Mouse (Mus musculus) skeletal muscle tissue, adult 2 months (tissue): ENCODE results near the gene Prkar2b.

Experiments
- DNase-seq: peaks from one replicate; pipeline ENCODE4 v3.0.0-alpha.2; 2012; ENCODE audit warnings: low read depth, low spot score

Gene Prkar2b

GRCm38 (mm10) chr12:32061090-32061930, at the start of gene Prkar2b:
Gene Prkar2b (minus strand): TSS chr12:32061296.
- DNase-seq = peak; percentile 57

GRCm38 (mm10) chr12:32109201-32109600, 48.1 kb upstream of the Prkar2b start:
- no peak for DNase-seq

DNA sequence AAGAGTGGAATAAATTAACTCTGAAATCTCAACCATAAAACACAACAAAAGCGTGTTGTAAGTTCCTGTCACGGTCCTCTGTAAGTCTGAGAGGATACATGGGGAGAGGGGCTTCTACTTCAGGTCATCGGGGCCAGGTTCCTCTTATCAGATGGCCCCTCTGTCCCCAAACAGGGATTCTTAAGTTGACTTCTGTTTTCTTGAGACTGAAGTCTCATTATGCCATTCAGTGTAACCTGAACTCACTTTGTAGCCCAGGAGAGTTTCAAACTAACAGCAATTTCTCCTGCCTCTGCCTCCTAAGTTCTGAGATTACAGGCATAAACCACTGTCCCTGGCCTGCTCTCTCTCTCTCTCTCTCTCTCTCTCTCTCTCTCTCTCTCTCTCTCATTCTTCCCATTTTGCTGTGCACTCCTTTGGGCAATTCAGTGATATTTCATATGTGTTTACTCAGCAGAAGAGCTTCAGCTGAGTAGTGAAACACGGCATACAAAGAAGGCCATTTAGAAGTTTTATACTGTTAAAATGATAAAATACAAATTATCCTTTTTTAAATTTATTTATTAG, 43.9 kb upstream of the Prkar2b start:
- DNase-seq = no peak

GRCm38 (mm10) chr12:32104451-32104862, 43.4 kb upstream of the Prkar2b start:
- DNase-seq = peak; percentile 49

DNA sequence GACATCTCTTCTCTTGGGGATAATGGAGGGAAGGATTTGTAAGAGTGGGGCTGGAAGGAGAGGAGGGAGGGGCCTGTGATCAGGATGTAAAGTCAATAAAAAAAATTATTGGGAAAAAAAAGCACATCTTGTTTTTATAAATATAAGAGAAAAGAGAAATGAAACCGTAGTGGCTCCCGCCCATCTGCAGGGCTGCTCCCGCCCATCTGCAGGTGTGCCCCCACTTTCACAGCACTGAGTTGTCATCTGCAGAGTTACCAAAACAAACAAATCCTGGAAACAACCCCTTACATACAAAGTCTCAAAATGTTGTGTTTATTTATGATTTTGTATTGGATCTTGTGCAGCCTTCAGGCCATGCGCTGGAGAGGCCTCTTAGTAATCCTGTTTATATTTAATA, 40.2 kb upstream of the Prkar2b start:
- DNase-seq = no peak

DNA sequence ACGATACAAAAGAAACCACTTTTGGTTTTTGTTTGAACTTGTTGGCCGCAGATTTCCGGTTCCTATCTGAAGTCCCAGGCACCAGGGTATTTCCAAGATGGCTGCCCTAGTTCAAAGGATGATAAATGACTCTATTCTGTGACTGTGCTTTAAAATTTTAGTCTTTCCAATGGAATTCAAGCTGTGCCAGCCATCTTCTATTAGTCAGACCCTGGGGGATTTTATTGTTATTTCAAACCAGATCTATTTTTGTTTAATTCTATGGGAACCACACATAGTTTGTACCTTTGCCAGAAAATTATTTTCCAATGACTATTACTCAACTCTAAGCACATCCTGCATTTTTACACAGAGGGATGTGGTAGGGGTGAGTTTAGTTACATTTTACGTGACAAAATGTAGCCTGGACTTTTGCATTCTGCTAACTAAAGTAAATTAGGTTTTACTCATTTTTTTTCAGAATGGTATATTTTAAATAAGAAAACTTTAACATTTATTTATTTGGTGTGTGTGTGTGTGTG, 38.6 kb upstream of the Prkar2b start:
- no peak for DNase-seq

DNA sequence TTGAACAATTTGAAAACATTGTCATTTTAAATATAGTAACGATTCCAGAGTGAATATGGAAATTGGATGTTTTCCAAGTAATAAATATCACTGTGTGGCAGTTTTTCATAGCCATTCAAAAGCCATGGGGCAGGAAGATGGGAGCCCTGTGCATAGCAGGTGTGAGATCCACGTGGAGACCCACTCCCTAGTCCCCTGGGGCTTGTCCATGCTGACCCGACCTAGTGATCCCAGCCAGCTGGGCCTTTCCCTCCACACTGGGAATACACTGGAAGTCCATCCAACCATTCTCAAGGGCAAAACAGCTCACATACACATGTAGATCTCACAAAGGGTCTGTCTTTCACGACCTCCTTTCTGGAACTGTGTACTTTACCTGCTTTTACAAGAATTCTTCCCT, 37.5 kb upstream of the Prkar2b start:
- no peak for DNase-seq

DNA sequence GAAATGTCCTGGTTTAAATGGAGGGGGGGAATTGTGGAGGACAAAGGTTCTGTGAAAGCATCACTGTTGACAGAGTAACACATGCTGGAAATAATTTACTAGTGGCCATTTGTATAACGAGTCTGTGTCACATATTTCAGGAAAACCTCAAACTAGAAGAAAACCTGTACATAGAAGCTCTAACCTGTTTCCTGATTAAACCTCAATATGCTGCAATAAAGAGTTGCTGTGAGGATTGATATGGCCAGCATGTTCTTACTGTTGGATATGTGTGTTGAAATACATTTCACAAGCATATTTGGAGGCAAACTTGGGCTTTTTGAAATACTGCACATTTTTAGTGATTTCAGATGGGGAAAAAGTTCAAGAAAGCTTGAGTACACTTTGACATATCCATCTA, 36.0 kb upstream of the Prkar2b start:
- DNase-seq = no peak

DNA sequence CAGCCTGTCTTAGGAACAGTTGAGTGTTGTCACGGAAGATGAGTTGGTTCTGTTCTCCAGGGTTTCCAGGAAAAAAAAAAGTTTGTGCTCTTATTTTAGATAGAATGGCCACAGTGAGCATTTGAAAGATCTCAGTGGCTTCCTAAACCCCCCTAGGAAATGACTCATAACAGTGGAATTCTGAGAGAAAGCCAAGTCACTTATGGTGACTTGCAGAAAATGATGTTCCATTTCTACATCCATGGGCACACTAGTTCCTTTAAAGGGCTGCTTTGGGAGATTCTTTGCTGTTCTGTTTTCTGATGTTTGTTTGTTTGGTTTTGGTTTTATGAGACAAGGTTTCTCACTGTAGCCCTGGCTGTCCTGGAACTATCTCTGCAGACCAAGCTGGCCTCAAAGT, 34.1 kb upstream of the Prkar2b start:
- no peak for DNase-seq

GRCm38 (mm10) chr12:32092452-32092851, 31.4 kb upstream of the Prkar2b start:
- DNase-seq = no peak

DNA sequence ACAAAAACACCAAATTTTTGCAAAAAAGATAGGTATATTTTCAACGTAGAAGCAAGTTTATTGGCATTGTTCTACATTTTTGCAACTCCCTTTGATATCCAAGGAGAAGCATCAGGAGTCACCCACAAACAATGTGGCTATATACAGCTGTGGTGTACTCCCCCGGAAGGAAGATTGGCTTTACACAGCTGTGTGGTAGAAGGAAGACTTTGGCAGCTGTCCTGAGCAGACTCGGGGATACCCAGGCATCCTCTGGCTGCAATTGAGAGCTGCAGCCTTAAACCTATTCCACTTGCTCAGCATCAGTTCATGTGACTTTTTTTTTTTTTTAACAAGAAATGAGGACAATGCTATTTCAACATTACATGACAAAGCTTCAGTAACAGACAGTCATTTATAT, 27.5 kb upstream of the Prkar2b start:
- peak; percentile 20 for DNase-seq

GRCm38 (mm10) chr12:32087339-32087738, 26.2 kb upstream of the Prkar2b start:
- no peak for DNase-seq

- DNase-seq = no peak
Observed at GRCm38 (mm10) chr12:32086874-32087273, 25.8 kb upstream of the Prkar2b start.

GRCm38 (mm10) chr12:32085856-32086255, 24.8 kb upstream of the Prkar2b start:
- DNase-seq = no peak

- DNase-seq = no peak
Observed at GRCm38 (mm10) chr12:32085189-32085588, 24.1 kb upstream of the Prkar2b start.

- DNase-seq = no peak
Observed at GRCm38 (mm10) chr12:32084601-32085000, 23.5 kb upstream of the Prkar2b start.

- no peak for DNase-seq
Observed at GRCm38 (mm10) chr12:32080692-32081091, 19.6 kb upstream of the Prkar2b start.

GRCm38 (mm10) chr12:32077403-32077802, 16.3 kb upstream of the Prkar2b start:
- DNase-seq = no peak

- DNase-seq = no peak
Observed at GRCm38 (mm10) chr12:32075831-32076715, 15.0 kb upstream of the Prkar2b start.

DNA sequence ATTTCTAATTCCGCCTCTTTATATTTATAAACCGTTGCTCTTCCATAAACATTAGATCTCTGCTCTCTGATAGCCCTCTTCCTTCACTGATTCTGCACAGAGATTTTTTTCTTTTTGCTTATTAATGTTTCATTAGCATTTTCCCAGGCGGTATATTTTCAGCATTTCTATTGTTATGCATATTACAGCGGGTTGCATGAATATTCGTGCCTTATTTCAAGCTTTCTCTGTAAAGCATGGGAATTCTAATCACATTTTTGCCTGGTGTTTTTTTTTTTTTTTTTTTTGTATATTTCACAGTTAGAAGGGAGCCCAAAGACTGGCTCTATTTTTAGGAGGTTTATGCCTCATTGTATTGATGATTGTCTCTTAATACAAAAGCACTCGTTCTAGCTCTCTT, 13.2 kb upstream of the Prkar2b start:
- no peak for DNase-seq

DNA sequence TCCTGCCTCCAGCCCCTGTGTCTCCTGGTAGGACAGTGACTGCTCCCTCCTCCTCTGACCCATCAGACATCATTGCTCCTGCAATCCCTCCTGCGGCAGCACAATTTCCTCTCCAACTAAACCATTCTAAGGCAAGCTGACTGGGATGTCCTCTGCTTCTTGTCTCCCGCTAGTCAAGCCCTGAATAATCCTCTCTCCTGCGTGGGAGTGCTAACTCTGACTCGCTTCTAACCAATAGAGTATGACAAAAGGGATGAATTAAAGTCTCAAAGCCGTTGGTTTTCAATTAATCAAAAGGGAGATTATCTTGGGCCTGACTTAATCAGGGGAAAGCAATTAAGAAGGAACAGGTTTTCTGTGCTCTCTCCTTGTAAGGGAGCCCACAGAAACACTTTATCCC, 4.9 kb upstream of the Prkar2b start:
- no peak for DNase-seq
